Mouse (Mus musculus): ENCODE measurements around the gene Ptx3. TPM values are rescaled to one million over a fixed set of nuclear protein-coding genes. Genes with fewer than 3 reads are reported as not detected.

Ptx3 gene
- total RNA-seq, 2 experiments from 2014 or later, result 0.81 to 0.86 TPM

Other genes with a start within 250 kb of the Ptx3 start
- not detected for gene Veph1, start 76.9 kb downstream of the Ptx3 start, total RNA-seq (2021)

Measured in heart, postnatal 36 days (tissue).